Mouse (Mus musculus) 3134 (cell line): Measurements from ENCODE around the gene Vmn1r171.
"Not testable (repeated sequence)": the region's sequence is repeated elsewhere in the genome, so short reads cannot be mapped to it uniquely, and the experiment has no call there.

Experiments
- DNase-seq: peaks from one replicate; pipeline ENCODE4 v3.0.0-alpha.2; 2011; ENCODE audit warnings: low spot score; ENCODE audit not compliant: insufficient read length; ENCODE audit errors: extremely low read depth

Vmn1r171 gene

GRCm38 (mm10) chr7:23630422-23630821, at the start of gene Vmn1r171:
Gene Vmn1r171 (plus strand): TSS chr7:23630722.
- no peak for DNase-seq

- not testable (repeated sequence) for DNase-seq
Observed at GRCm38 (mm10) chr7:23605875-23606274, 24.6 kb upstream of the Vmn1r171 start, which contains the start of gene Vmn1r170. Gene Vmn1r170 (plus strand): TSS chr7:23606175.

GRCm38 (mm10) chr7:23658016-23658415, 27.5 kb downstream of the Vmn1r171 start, which contains the start of gene Vmn1r172:
Gene Vmn1r172 (plus strand): TSS chr7:23658316.
- DNase-seq = no peak
